Mouse (Mus musculus): ENCODE measurements around the gene Pfn1. TPM values are rescaled to one million over a fixed set of nuclear protein-coding genes. Genes with fewer than 3 reads are reported as not detected.

Pfn1 gene
- total RNA-seq, 2 experiments from 2014 or later, result 283 to 296 TPM

DNA sequence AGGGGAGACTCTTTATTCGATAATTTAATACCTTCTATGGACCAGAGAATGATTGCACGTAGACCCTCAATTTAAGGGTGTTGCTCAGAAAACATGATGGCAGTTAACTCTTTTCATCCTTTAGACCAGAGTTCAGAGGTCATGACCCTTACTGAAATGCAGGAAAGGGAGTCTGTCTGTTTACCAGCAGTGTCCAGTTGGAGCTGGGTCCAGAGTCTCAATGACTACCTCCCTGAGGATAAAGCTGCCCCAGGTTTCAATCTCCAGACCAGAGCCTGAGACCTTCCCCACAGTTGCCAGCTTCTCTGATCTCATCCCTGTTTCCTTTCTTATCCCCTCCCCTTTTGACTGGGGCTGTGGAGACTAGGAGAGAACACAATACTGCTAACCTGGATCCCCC, 24.1 kb upstream of the Pfn1 start:
- no peak for DNase-seq
- intact Hi-C loops (cut with DNase I), result no loop called here

DNA sequence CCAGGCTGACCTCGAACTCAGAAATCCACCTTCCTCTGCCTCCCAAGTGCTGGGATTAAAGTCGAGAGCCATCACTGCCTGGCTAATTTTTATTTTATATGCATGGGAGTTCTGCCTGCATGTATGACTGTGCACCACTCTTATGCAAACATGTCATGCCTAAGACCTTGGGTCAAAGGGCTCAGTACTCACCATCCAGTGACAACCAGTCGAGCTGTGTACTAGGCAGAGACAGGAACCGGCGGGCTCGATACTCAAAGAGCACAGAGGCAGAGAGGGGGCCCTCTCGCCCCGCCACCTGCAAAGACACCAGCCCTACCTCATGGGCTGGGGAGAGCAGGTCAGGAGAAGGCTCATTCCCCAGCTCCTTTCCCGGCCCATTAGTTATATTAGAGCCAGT, 23.6 kb upstream of the Pfn1 start:
- intact Hi-C loops (cut with DNase I), result no loop called here

DNA sequence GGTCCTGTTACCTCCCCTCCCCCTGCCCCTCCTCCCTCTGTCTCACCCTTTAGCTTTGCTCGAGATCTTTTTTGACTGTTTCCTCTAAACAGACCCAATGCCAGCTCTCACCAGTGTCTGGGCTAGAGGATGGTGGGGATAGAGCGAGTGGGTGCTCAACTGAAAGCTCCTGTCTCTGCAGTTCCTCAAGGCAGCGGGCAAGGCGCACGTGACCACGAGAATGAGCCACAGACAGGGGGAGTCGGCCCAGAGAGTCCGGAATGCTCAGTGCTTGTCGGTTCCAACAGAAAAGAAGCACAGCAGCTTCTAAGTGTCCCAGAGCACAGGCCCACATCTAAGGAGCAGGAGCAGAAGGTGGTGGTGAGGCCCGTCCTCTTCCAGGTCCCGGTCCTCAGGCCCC, 20.1 kb upstream of the Pfn1 start:
- no peak for DNase-seq
- intact Hi-C loops (cut with DNase I), result no loop called here

More for the DNA sequence above, 23.6 kb upstream of the Pfn1 start:
- DNase-seq, result no peak

DNA sequence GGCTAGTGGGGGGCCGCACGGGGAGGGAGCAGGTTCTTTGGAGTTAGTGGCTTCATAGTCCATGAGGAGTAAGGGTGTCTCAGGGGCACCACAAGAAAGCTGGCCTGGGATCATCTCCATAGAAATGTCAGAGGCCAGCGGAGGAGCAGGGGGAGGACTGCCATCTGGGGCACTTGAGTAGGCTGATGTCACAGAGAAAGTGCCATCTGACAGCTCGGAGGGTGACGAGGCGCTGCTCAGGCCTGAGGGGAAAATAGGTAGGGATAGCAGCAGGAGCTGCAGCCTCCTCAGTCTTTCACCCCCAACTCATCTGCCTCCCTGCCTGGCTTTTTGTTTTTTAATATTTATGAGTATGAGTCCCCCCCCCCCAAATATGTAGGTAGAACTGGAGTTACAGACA, 19.6 kb upstream of the Pfn1 start:
- DNase-seq, result no peak
- intact Hi-C loops (cut with DNase I), result no loop called here

DNA sequence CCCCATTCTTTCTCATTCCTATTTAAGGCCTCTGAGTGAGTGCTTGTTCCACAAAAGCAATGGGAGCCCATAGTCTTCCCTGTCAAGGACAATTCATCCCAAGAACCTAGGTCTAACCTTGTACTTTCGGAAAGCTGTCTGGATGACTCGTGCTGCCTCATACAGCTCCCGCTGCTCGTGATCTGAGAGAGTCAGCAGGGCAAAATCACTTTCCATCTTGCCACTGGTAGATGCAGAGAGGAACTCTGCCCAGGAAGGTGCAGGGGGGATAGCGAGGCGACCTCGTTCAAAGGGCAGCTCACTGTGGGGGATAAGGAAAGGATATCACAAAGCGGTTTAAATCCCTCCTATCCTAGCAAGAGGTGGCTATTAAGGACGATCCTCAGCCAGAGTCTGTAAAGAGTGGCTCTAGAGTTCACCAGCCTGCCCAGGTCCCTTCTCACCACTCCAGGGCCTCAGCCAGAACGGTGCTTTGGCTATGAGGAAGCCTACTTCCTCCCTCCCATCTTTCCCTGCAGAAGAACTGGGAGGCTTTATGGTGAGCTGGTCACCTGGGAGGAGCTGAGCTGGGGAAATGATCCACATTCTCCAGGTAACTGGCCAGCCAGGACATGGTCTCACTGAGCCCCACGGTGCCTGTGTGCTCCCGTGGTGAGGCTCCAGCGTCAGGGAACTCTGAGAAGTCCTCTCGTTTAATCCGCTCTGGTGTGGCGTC, 17.0 kb upstream of the Pfn1 start:
- no peak for DNase-seq
- intact Hi-C loops (cut with DNase I), result loop anchor here (1.0 kb wide), 1 partner anchor 16 kb away; no protein-coding TSS in a partner anchor

DNA sequence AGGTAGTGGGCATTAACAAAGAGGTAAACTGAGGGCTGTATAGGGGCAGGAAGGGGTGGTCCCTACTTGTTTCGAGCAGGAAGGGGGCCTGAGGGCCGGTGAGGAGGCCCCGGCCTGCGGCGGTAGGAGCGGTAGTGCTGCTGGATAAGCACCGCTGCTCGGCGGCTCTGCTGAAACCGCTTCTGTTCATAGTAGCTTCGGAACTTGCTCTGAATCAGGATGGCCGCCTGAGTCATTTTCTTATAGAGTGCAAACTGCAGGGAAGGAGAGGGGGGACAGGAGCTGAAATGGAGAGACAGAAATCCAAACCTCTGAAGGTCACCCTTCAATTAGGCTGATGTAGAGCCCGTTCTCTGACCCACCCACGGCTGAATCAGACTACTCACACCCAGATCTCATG, 16.0 kb upstream of the Pfn1 start:
- DNase-seq, result no peak
- intact Hi-C loops (cut with DNase I), result no loop called here

DNA sequence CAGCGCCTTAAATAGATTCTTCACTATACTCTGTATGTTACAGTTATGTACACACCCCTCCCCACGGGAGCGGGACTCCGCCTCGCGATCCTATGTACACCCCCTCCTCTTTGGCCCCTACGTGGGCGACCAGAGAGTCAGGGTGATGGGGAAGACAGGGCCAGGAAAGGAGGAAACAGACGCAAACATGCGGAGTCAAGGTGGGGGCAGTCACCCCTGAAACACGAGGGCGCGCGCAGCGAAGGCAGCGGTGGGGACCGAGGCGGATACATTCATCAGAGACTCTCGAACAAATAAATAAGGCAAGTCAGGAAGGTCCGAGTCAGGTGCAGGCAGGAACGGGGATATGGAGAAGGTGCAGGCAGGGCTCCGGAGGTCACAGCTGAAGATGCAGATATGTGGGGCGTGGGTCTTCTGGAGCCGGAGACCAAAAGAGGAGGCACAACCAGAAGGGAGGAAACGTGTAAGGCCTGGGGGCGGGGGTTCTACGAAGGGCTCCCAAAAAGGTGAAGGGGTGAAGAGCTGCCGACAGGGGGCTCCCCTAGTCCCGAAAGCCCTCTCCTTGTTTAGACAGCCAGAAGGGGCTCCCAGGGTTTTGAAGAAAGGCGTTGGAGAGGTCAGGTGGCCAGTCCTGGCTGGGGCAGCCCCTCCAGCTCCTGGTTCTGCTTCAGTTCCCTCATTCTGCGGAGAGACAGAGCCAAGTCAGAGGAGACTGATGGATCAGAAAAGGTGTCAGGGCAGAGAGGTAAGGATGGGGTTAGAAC, 15.3 kb upstream of the Pfn1 start:
- intact Hi-C loops (cut with DNase I), result no loop called here

DNA sequence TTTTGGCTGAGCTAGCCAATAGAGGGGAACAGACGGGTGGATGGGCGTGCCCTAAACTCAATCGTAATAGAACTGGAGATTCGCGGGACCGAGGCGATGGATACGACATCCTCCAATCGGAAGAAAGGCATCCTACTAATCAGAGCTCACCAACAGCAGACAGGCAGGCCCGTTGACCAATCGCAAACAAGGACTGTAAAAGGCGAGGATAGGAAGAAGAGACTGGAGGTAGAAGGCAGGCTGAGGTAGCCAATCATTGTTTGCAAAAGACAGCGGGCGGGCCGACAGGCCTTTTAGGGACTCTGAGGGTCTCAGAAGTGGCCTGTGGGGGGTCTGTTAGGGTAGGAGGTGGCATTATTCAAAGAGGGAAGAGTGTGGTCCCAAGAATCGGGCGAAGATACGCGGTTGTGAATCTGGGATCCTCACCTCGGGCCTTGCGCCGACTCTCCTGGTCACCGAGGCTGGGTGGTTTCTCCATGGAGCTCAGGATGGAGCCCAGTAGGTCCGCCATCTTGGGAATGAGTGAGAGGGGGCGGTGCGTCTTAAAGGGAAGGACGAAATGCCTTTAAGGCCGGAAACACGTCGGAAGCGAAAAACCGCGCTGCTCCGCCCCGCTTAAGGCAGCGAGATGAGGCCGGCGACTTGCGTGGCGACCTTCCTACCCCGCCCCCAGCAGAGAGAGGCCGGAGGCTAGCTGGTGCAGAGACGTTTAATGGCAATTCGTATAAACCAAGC, 14.5 kb upstream of the Pfn1 start, which contains the start of gene Spag7:
Spag7 (minus strand) TSS at position 646 of the 735 bp plus-strand sequence.
- intact Hi-C loops (cut with DNase I), result loop anchor here (1.0 kb wide), 1 partner anchor 13 kb away; no protein-coding TSS in a partner anchor

More for the DNA sequence above, 15.3 kb upstream of the Pfn1 start:
- peak; percentile 71 to 72 for DNase-seq

DNA sequence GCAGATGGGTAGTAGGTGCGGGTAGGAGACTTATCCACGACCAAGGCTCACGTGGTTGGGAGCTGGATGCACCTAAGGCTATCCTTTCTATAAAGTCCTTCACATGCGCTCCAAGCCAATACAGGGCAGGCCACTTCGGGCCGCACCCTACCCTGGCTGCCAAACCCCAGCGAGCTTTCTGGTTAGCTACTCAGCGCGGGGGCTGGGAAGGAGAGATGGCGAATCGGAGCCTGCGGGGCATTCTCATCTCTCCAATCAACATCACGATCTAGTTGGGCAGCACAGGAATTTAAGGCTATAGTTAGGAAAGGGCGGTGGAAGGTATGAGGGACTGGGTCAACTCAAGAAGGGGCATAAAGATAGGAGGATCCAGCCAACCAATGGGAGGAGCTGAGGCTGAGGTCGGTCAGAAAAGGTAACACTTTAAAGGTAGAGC, 13.9 kb upstream of the Pfn1 start:
- intact Hi-C loops (cut with DNase I), result loop anchor here (1.0 kb wide), 1 partner anchor 12 kb away; no protein-coding TSS in a partner anchor
- DNase-seq, result no peak

More for the DNA sequence above, 14.5 kb upstream of the Pfn1 start, which contains the start of gene Spag7:
- peak; percentile 94 to 97 for DNase-seq

DNA sequence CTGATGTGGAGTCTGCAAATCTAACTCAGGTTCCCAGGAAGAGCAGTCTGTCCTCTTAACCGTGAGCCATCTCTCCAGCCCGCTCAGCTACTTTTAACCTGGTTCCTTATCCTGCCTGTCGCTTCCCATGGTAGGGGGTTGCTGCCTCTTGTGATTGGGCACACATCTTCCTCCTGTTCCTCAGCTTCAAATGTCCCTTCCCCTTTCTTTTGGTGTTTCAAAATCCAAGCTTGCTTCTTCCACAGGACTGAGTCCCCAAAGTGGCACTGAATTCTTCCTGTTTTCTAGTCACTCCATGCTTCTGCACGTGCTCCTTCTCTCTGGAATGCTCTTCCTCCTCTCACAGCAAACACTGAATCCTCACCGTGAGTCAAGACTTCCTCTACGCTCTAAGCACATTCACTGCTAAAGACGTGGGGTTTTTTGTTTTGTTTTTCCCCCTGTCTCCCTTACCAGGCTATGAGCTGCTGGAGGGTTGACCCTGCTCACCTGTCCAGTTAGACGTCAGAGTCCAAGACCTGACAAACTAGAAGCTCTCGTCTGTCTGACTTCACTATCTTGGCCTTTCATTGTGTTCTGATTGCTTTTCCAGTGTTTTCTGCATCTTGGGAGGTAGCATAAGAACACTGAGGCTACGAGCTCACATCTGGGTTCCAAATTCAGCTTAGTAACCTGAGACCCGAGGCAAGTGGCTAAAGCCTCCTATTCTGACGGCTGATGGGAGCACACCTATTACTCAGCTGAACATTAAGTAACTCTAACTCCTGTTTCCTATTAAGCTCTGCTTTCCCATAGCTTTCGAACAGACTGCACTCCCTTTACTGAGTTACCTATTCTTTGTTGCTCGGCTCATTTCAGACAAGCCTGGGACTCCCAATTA, 13.1 kb upstream of the Pfn1 start:
- no peak for DNase-seq
- intact Hi-C loops (cut with DNase I), result loop anchor here (1.0 kb wide), 1 partner anchor 11 kb away; no protein-coding TSS in a partner anchor

DNA sequence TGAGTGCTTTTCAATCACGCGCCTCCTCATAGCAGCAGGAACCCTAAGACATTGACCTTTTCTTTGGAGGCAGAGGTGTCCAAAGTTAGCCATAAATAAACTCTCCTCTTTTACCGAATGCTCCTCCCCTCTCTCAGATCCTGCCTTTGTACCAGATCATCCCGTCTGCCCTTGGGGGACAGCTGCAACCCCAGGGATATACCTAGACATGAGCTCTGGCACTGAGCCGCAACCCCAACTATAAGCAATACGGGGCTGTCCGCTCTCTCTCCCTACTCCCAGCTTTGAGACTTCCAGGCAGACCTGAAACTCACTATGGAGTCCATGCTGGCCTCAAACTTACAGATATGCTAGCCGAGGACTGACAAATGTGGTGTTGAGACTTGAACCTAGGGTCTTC, 12.2 kb upstream of the Pfn1 start:
- intact Hi-C loops (cut with DNase I), result no loop called here
- no peak for DNase-seq

DNA sequence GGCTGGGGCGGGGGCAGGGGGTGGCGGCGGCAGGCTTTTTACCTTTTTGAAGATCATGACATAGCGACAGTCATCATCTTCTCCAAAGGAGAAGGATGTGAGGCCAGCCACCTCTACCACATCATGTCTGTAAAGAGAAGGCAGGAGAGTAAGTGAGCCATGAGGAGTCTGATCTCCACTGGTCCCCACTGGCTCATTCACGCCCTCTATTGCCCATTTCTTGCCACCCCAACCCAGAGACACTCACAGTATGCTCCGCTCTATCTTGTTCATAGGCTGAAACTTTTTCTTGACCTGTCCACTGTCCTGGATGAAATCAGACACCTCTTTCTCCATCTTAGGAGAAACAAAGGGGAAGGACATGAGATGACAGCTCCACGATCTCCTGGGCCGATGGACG, 10.3 kb upstream of the Pfn1 start:
- no peak for DNase-seq
- intact Hi-C loops (cut with DNase I), result no loop called here

DNA sequence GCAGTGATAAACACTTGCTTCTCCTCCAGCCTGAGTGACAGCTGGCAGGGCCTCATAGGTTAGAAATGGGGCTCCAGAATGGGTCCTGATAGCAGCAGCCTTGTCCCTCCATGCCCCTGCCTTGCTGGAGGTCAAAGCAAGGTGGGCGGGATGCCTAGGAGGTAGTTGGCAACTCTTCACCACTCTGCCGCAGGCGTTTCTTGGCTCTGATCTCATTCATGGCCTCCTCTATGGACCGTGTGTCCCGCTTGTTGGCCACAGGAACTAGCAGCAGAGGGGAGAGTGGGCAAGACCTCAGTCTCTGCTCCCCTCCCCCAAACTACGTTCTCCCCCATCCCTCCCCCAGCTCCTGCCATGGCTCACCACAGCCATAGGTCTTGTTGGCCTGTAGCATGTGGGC, 9.5 kb upstream of the Pfn1 start:
- DNase-seq, result peak; percentile 42 to 50
- intact Hi-C loops (cut with DNase I), result no loop called here

DNA sequence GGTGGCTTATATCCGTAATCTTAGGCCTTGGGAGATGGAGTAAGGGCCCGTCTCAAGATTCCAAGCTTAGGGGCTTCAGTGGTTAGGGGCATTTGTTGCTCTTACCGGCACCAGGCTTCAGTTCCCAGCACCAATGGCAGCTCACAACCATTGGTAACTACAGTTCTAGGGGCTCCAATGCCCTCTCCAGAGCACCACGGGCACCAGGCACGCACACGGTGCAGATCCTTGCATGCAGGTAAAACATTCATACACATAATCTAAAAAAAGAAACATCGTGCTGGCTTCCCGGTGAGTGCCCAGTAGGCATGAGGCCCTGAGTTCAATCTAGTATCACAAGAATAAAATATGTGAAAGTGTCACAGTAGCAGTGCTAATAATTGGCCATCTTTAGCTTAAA, 8.7 kb upstream of the Pfn1 start:
- DNase-seq, result no peak
- intact Hi-C loops (cut with DNase I), result no loop called here

DNA sequence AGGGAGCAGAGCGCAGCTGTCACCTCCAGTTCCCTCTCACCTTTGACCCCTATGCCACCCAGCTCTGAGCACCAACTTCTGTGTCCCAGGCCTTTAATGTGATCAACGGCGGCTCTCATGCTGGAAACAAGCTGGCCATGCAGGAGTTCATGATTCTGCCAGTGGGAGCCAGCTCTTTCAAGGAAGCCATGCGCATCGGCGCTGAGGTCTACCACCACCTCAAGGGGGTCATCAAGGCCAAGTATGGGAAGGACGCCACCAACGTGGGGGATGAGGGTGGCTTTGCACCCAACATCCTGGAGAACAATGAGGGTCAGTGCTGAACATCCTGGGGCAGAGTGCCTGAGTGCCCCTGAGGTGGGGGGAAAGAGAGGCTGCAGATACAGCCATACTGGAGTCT, 6.1 kb upstream of the Pfn1 start:
- DNase-seq, result no peak
- intact Hi-C loops (cut with DNase I), result no loop called here

DNA sequence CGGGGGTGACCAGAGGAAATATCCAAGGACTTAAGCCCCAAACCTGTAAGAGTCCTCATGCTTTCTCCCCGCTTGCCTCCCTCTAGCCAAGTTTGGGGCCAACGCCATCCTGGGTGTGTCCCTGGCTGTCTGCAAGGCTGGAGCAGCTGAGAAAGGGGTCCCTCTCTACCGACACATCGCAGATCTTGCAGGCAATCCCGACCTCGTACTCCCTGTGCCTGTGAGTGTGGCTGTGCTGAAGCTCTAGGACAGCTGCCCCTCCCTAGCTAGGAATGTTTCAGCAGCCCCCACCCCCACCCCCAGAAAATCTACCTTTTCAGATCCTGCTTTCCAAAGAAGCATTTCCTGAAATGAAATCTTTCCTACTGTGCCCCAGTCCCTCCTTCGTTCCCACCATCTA, 4.5 kb upstream of the Pfn1 start:
- intact Hi-C loops (cut with DNase I), result loop anchor here (10.0 kb wide), 1 partner anchor 664 kb away; the partner anchor contains the start of genes Gabarap and Phf23
- no peak for DNase-seq

DNA sequence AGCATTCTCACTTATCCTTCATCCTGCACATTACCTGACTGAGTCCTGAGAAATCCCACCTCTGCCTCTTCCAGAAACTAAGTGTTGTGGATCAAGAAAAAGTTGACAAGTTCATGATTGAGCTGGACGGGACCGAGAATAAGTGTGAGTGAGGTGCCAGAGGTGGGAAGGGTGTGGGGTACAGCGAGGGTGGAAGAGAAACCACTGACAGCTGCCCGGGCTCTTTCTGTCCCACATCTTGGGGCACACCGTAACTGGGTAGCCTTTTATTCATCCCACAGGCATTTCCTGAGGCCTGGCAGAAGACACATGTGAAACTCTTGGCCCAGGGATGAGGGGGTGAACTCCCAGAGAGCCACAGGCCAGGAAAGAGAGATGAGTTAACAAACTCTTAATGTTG, 4.1 kb upstream of the Pfn1 start:
- no peak for DNase-seq

DNA sequence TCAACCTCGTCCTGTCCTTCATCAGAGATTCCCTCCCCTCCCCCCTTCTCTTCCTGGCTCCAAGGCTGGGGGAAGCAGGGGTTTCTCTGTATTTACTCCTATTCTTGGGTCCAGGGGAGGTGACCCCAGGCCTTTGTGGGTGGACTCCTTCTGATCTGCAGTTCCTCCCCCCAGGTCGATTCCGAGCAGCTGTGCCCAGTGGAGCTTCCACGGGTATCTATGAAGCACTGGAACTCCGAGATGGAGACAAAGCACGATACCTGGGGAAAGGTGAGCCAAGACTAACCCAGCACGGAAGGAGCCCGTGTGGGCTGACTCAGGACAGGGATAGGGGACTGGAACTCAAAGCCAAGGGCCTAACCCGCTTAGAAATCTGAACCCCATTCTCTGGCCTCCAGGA, 3.5 kb upstream of the Pfn1 start:
- intact Hi-C loops (cut with DNase I), result loop anchor here (10.0 kb wide), 1 partner anchor 663 kb away; the partner anchor contains the start of genes Gabarap and Phf23
- DNase-seq, result no peak

More for the DNA sequence above, 4.1 kb upstream of the Pfn1 start:
- intact Hi-C loops (cut with DNase I), result loop anchor here (10.0 kb wide), 1 partner anchor 664 kb away; the partner anchor contains the start of genes Gabarap and Phf23

DNA sequence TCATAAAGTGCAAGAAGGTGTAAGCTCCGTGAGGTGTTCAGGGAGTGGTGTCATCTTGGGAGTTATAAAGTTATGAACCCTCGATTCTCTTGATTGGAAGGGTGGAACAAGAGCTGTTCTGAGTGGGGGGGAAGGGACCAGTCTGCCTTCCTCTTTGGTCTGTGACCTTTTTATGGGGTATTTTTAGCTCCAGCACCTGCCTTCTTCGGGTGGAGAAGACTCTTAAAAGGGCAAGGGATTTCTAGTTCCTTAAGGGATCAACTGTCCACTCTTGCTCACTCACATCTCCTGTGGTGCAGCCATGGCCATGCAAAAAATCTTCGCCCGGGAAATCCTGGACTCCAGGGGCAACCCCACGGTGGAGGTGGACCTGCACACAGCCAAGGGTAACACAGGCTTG, 3.1 kb upstream of the Pfn1 start:
- no peak for DNase-seq
- intact Hi-C loops (cut with DNase I), result loop anchor here (10.0 kb wide), 1 partner anchor 663 kb away; the partner anchor contains the start of genes Gabarap and Phf23

Data from heart, postnatal 36 days (tissue).